Mouse (Mus musculus) embryonic fibroblast, embryonic 13.5 days (primary cell): ENCODE data around the gene Klk4.

ENCODE experiments used
- CTCF ChIP-seq: IDR thresholded peaks from 2 replicates; pipeline ENCODE4 v1.5.1; 2011; ENCODE audit warnings: mild to moderate bottlenecking, control low read depth, low read length, moderate library complexity, borderline replicate concordance; ENCODE audit not compliant: insufficient read depth
- POLR2A ChIP-seq: IDR thresholded peaks from 2 replicates; pipeline ENCODE4 v1.6.1; 2011; ENCODE audit warnings: low read depth, mild to moderate bottlenecking, control low read depth, low read length, moderate library complexity

DNA sequence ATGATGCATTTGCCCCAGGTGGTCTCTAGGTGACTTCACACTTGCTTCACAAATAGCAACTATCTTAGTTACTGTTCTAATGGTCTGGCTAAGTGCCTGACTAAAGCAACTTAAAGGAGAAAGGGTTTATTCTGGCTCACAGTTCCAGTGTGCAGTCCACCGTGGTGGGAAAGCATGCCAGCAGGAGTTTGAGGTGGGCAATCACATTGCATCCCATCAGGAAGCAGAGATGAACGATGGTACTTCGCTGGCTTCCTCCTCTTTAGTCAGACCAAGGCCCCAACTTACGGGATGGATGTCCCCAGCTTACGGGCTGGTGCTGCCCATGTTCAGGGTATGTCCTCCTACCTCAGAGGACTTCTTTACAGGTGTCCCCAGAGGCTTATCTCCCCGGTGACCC, 29.3 kb upstream of the Klk4 start:
- TF ChIP-seq POLR2A, result no peak
- no peak for TF ChIP-seq CTCF
